Mouse (Mus musculus): ENCODE data around the gene Gm10645. TPM values are rescaled to one million over a fixed set of nuclear protein-coding genes. Genes with fewer than 3 reads are reported as not detected.

The Gm10645 gene
- polyA plus RNA-seq, 1 experiment from 2014 or later: 0.29 TPM

GRCm38 (mm10) chr8:83170894-83171293 lies 4.9 kb upstream of the Gm10645 start:
- Histone ChIP-seq H3K9ac (replicated peaks) (no peak overlapping the region), H3K4me2 (ENCODE audit: low read depth, low read length) (no peak overlapping the region), H3K36me3 (replicated peaks; ENCODE audit: insufficient read depth, low read length) (no peaks in the 10 kb centered on the region), H3K27me3 (ENCODE audit: insufficient read depth, low read length) (peaks cover 11% of the 10 kb centered on the region), H3K9me3 (ENCODE audit: low read length) (no peaks in the 10 kb centered on the region), H3K4me3 (ENCODE audit: low read depth, low read length) (no peak overlapping the region), H3K27ac (ENCODE audit: low read depth) (no peak overlapping the region), H3K4me1 (ENCODE audit: insufficient read depth) (peaks cover 2% of the 10 kb centered on the region; the same call in 1 of the 2 replicates)
- TF ChIP-seq CTCF (IDR thresholded peaks at IDR 0.05; ENCODE audit: low read depth) (no peak), EP300 (IDR thresholded peaks at IDR 0.05; ENCODE audit: low read depth) (no peak)
- ATAC-seq (no peak), DNase-seq (no peak)
- 53% methylated on average over 6 of the region's 6 CpGs for WGBS (ENCODE audit: insufficient replicate concordance)

GRCm38 (mm10) chr8:83169709-83170108 lies 3.7 kb upstream of the Gm10645 start:
- Histone ChIP-seq H3K4me3 (ENCODE audit: low read depth, low read length) (no peak overlapping the region), H3K4me2 (ENCODE audit: low read depth, low read length) (no peak overlapping the region), H3K27me3 (ENCODE audit: insufficient read depth, low read length) (peaks cover 17% of the 10 kb centered on the region), H3K9me3 (ENCODE audit: low read length) (no peaks in the 10 kb centered on the region), H3K4me1 (ENCODE audit: insufficient read depth) (peaks cover 6% of the 10 kb centered on the region; the same call in 1 of the 2 replicates), H3K9ac (replicated peaks) (no peak overlapping the region), H3K27ac (ENCODE audit: low read depth) (no peak overlapping the region), H3K36me3 (replicated peaks; ENCODE audit: insufficient read depth, low read length) (no peaks in the 10 kb centered on the region)
- no peak for ATAC-seq
- WGBS (ENCODE audit: insufficient replicate concordance): 71% methylated on average over 2 of the region's 2 CpGs
- no peak for TF ChIP-seq EP300 (IDR thresholded peaks at IDR 0.05; ENCODE audit: low read depth)
- peak; percentile 61 for TF ChIP-seq CTCF (IDR thresholded peaks at IDR 0.05; ENCODE audit: low read depth)
- DNase-seq: peak; percentile 29

GRCm38 (mm10) chr8:83169127-83169526 lies 3.2 kb upstream of the Gm10645 start:
- Histone ChIP-seq H3K4me3 (ENCODE audit: low read depth, low read length) (no peak overlapping the region), H3K36me3 (replicated peaks; ENCODE audit: insufficient read depth, low read length) (no peaks in the 10 kb centered on the region), H3K9ac (replicated peaks) (no peak overlapping the region), H3K27ac (ENCODE audit: low read depth) (no peak overlapping the region), H3K9me3 (ENCODE audit: low read length) (no peaks in the 10 kb centered on the region), H3K4me1 (ENCODE audit: insufficient read depth) (peaks cover 6% of the 10 kb centered on the region; the same call in 1 of the 2 replicates), H3K4me2 (ENCODE audit: low read depth, low read length) (no peak overlapping the region), H3K27me3 (ENCODE audit: insufficient read depth, low read length) (peaks cover 17% of the 10 kb centered on the region)
- ATAC-seq (no peak), DNase-seq (no peak)
- WGBS (ENCODE audit: insufficient replicate concordance): 72% methylated on average over 3 of the region's 3 CpGs
- TF ChIP-seq EP300 (IDR thresholded peaks at IDR 0.05; ENCODE audit: low read depth) (no peak), CTCF (IDR thresholded peaks at IDR 0.05; ENCODE audit: low read depth) (no peak)

- Histone ChIP-seq H3K9me3 (ENCODE audit: low read length) (no peaks in the 10 kb centered on the region), H3K4me3 (ENCODE audit: low read depth, low read length) (no peak overlapping the region), H3K4me1 (ENCODE audit: insufficient read depth) (peaks cover 6% of the 10 kb centered on the region; the same call in 1 of the 2 replicates), H3K27me3 (ENCODE audit: insufficient read depth, low read length) (peaks cover 17% of the 10 kb centered on the region), H3K36me3 (replicated peaks; ENCODE audit: insufficient read depth, low read length) (no peaks in the 10 kb centered on the region), H3K9ac (replicated peaks) (no peak overlapping the region), H3K27ac (ENCODE audit: low read depth) (no peak overlapping the region), H3K4me2 (ENCODE audit: low read depth, low read length) (no peak overlapping the region)
- no peak for ATAC-seq
- DNase-seq: no peak
- TF ChIP-seq CTCF (IDR thresholded peaks at IDR 0.05; ENCODE audit: low read depth) (no peak), EP300 (IDR thresholded peaks at IDR 0.05; ENCODE audit: low read depth) (no peak)
- WGBS (ENCODE audit: insufficient replicate concordance): 70% methylated on average over 3 of the region's 3 CpGs
These were observed 2.0 kb upstream of the Gm10645 start for GRCm38 (mm10) chr8:83167932-83168331.

GRCm38 (mm10) chr8:83165235-83165930 lies 587 bp downstream of the Gm10645 start, which contains the start of gene Tbc1d9:
Gene Tbc1d9, plus strand, starts transcription at chr8:83165352.
- peak within 1 kb of the TSS; percentile 44; the same call in 1 of the 2 replicates for H3K27ac ChIP-seq (ENCODE audit: low read depth)
- no peaks in the 10 kb centered on the region for H3K36me3 ChIP-seq (replicated peaks; ENCODE audit: insufficient read depth, low read length)
- peak within 1 kb of the TSS; percentile 86 for H3K4me2 ChIP-seq (ENCODE audit: low read depth, low read length)
- under 1% methylated on average over 60 of the region's 63 CpGs for WGBS (ENCODE audit: insufficient replicate concordance)
- DNase-seq: peak; percentile 62
- peak; percentile 38 for TF ChIP-seq CTCF (IDR thresholded peaks at IDR 0.05; ENCODE audit: low read depth)
- TF ChIP-seq EP300 (IDR thresholded peaks at IDR 0.05; ENCODE audit: low read depth): no peak
- H3K9ac ChIP-seq (replicated peaks): peak within 1 kb of the TSS; percentile 69
- peaks cover 17% of the 10 kb centered on the region for H3K27me3 ChIP-seq (ENCODE audit: insufficient read depth, low read length)
- H3K9me3 ChIP-seq (ENCODE audit: low read length): no peaks in the 10 kb centered on the region
- peak within 1 kb of the TSS; percentile 57 for H3K4me3 ChIP-seq (ENCODE audit: low read depth, low read length)
- ATAC-seq: peak; percentile 89
- peaks cover 6% of the 10 kb centered on the region; the same call in 1 of the 2 replicates for H3K4me1 ChIP-seq (ENCODE audit: insufficient read depth)

GRCm38 (mm10) chr8:83160613-83161012 lies 5.4 kb downstream of the Gm10645 start:
- no peaks in the 10 kb centered on the region for H3K36me3 ChIP-seq (replicated peaks; ENCODE audit: insufficient read depth, low read length)
- H3K27me3 ChIP-seq (ENCODE audit: insufficient read depth, low read length): peaks cover 2% of the 10 kb centered on the region
- no peak for ATAC-seq
- no peaks in the 10 kb centered on the region for H3K9me3 ChIP-seq (ENCODE audit: low read length)
- H3K4me2 ChIP-seq (ENCODE audit: low read depth, low read length): no peak overlapping the region
- H3K4me1 ChIP-seq (ENCODE audit: insufficient read depth): peaks cover 5% of the 10 kb centered on the region; the same call in 1 of the 2 replicates
- no peak for DNase-seq
- no peak for TF ChIP-seq CTCF (IDR thresholded peaks at IDR 0.05; ENCODE audit: low read depth)
- TF ChIP-seq EP300 (IDR thresholded peaks at IDR 0.05; ENCODE audit: low read depth): no peak
- H3K4me3 ChIP-seq (ENCODE audit: low read depth, low read length): no peak overlapping the region
- WGBS (ENCODE audit: insufficient replicate concordance): 77% methylated on average over 2 of the region's 2 CpGs
- no peak overlapping the region for H3K9ac ChIP-seq (replicated peaks)
- H3K27ac ChIP-seq (ENCODE audit: low read depth): no peak overlapping the region
